Mouse (Mus musculus) T-helper 2 cell (primary cell): ENCODE results near the gene Ufc1.

Experiments
- in situ Hi-C: fragments of 300-600 bp; cut with MboI, MseI; formaldehyde crosslinking; loops from one replicate; pipeline ENCODE4 v1.15.1; 2025; ENCODE audit warnings: high pct_unique_total_duplicates

The Ufc1 gene

DNA sequence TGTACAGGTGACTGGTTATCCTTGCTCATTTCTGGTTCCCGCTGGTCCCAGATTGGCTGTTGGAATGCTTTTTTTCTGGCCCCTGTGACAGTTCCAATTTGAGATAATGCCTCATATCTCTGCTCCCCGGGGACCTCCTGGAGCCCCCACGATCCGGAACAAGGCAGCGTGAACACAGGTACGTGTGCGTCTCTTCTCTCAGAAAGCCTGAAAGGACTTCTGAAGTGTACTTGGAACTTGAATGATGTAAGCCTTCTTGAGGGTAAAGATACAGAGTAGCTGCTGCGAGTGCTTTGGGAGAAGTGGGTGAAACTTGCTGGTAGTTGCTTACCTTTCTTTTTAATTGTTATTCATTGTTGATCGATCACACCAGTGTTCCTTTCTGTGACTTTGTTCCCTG, 23.6 kb downstream of the Ufc1 start:
- in situ Hi-C loops, result no loop called here

DNA sequence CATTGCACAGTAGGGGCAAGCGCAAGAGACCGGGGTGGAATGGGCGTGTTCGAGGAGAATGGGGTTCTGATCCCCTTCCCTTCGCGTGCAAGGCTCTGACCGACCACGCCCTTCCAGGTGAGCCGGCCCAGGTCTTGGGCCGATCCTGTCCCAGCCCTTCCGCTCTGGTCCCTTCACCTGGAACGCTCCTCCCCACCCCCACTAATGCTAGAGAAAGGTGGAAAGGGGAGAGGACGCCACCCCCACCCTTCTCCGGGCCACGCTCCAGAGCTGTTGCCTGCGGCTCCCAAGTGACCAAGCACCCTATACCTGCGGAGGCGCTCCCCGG, 24.3 kb downstream of the Ufc1 start:
- in situ Hi-C loops, result no loop called here

DNA sequence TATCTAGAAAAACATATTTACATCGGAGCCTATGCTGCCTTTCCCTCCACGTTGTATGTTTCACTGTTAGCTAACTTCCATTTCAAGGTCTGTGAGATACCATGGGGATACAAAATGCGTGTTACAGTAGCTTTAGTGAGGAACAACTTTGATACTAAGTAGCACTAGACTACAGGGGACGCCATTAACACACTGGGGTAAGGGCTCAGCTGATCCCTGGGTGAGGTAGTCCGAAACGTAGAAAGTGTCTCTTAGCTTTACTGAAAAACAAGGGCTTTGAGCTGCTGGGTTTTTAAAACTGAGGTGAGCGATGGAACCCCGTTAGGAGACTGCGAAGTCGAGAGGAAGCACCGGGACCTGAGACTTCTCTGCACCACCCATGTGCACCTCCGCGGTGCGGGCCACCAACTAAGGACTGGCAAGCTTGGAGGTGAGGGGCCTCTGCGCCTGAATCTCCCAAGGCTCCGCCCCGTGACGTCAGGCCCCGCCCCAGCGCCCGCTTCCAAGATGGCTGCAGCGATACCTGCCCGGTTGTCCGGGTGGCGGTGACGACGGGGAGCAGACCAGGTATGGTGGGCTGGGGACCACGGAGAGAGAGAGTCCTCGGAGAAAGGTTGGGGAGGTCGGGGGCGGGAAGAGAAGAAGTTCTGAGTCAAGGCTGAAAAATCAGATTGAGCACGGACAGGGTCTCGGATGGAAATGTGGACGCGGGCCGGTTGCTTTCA, 24.8 kb downstream of the Ufc1 start, which contains the start of gene B4galt3:
TSS of gene B4galt3 (plus strand) at position 481 of the 725 bp plus-strand sequence.
- in situ Hi-C loops, result no loop called here

- in situ Hi-C loops, result no loop called here
These were observed 26.5 kb downstream of the Ufc1 start for GRCm38 (mm10) chr1:171268341-171268740.

DNA sequence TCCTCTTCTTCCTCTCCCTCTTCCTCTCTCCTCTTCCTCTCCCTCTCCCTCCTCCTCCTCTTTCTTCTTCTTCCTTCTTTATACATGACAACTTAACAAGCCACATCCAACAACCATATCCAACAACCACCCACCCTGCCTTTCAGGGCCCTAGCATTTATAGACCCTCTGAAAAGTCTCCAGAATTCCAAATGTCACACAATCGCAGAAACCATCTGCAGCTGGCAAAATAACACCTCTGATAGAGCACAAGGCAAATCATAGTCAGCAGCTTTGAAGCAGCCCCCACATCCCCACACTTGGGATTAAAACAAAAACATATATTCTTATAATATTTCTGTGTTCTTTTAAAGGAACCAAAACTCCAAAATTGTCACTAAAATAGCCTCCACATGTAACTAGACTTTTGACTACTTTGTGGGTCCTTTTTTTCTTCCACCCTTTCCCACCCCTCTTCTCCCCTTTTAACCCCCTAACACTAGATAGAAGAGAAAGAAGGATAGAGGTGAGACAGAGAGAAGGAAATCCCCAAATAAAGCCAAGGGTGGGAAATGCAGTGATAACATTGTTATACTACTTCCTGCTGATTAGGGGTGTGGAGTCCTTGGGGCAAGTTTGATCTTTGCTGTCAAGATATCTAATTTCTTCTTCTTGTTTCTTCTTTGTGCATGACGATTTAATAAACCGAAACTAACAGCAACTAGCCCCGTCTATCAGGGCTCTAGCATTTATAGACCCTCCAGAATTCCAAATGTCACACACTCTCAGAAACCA, 28.7 kb downstream of the Ufc1 start:
- in situ Hi-C loops, result no loop called here

DNA sequence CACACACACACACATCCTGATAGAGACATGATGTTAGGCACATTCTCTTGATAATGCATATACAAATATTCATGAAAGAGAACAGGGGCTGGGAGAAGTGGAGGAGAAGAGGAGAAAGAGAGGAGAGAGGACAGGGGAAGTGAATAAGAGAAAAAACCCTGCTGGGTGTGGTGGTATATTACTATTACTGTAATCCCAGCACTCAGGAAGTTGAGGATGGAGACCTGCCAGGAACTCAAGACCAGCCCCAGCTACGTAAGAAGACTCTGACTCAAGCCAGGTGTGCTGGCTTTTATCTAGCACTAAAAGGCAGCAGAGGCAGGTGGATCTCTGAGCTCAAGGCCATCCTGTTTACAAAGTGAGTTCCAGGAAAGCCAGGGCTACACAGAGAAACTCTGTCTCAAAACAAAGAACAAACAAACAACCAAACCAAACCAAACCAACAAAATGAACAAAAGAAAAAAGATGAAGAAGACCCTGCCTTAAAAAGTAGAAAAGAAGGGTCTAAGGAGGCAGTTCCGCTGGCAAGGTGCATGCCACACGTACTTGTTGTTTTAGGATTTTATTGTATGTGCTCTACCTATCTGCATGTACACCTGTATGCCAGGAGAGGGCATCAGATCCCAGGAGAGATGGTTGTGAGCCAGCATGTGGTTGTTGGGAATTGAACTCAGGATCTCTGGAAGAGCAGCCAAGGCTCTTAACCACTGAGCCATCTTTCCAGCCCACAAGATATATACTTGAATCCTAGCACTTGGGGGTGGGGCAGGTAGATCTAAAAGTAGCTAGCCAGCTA, 31.0 kb downstream of the Ufc1 start:
- in situ Hi-C loops, result no loop called here

GRCm38 (mm10) chr1:171263185-171263611, 31.6 kb downstream of the Ufc1 start:
- in situ Hi-C loops, result no loop called here

- in situ Hi-C loops, result no loop called here
These were observed 32.2 kb downstream of the Ufc1 start for GRCm38 (mm10) chr1:171262594-171263130.

DNA sequence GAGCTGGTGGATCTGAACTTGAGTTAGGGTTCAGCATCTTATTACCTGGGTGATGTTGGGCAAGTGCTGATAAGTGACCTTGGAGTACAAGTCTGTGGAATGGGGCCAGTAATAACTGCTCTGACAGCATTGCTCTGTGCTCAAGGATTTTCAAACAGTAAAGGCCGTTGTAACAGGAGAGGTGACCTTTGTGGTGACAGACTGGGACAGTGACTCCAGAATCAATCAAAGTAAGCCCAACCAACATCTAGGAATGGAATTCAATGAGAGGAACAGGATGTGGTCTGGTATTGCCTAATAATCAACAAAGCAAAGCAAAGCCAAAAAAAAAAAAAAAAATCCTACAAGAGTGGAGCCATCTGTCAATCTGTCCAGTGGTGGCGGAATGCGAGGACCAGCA, 34.5 kb downstream of the Ufc1 start:
- in situ Hi-C loops, result no loop called here

- in situ Hi-C loops, result no loop called here
These were observed 35.9 kb downstream of the Ufc1 start for GRCm38 (mm10) chr1:171258921-171259320.

DNA sequence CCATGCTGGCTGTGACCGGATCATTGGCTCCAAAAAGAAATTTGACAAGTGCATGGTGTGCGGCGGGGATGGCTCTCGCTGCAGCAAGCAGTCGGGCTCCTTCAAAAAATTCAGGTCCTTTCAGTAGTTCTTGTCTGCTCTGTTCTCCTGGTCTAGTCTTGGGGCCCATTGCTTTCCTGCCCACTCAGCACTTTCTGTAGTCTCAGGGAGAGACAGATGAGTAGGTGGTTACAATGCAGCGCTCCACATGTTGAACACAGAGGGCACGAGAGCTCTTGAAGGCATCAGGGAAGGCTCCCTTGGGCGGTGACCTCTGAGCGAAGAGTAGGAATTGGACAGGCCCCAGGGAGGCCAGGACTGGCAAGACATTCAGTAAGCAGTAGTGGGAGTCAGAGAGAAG, 37.0 kb downstream of the Ufc1 start:
- in situ Hi-C loops, result no loop called here

GRCm38 (mm10) chr1:171256937-171257548, 37.8 kb downstream of the Ufc1 start:
- in situ Hi-C loops, result no loop called here

GRCm38 (mm10) chr1:171256095-171256818, 38.6 kb downstream of the Ufc1 start:
- in situ Hi-C loops, result no loop called here

DNA sequence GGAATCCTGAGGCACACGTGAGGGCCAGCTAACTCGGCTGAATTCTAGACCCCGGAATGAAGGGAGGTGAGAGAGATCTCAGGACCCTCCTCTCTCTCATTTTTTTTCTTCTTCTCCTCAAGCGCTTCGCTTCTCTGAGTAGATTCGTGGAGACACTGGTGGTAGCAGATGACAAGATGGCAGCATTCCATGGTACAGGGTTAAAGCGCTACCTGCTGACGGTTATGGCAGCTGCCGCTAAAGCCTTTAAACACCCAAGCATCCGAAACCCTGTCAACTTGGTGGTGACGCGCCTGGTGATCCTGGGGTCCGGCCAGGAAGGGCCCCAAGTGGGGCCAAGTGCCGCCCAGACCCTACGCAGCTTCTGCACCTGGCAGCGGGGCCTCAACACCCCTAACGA, 42.4 kb downstream of the Ufc1 start:
- in situ Hi-C loops, result loop anchor here (5.0 kb wide), 1 partner anchor 135 kb away; no protein-coding TSS in a partner anchor

- in situ Hi-C loops, result loop anchor here (5.0 kb wide), 1 partner anchor 134 kb away; no protein-coding TSS in a partner anchor
These were observed 43.1 kb downstream of the Ufc1 start for GRCm38 (mm10) chr1:171251594-171252324.

DNA sequence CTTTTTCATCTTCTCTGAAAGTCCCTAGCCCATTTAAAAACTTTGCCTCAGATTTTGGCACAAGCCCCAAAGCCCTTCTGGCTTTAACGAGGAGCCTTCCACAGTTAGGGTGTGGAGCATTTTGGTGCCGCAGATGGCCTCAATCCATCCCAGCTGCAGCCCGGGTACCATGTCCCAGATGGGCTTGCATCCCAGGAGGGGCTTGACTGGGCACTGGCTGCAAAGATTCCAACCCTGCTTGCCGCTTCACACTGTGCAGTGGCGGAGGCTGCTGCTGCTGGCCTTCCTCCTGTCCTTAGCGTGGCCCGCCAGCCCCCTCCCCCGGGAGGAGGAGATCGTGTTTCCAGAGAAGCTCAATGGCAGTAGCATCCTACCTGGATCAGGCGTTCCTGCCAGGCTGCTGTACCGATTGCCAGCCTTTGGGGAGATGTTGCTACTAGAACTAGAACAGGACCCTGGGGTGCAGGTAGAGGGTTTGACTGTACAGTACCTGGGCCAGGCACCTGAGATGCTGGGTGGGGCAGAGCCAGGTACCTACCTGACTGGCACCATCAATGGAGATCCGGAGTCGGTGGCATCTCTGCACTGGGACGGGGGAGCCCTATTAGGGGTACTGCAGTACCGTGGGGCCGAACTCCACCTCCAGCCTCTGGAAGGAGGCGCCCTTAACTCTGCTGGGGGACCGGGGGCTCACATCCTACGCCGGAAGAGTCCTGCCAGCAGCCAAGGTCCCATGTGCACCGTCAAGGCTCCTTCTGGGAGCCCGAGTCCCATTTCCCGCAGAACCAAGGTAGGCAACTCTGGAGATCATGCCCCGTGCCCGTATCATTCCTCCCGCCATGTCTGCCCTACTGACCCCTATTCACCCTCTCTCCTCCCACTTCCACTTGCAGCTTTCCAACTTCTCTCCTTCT, 43.9 kb downstream of the Ufc1 start, which contains the start of gene Ndufs2:
TSS of gene Ndufs2 (minus strand) at position 709 of the 914 bp plus-strand sequence.
- in situ Hi-C loops, result loop anchor here (5.0 kb wide), 1 partner anchor 134 kb away; no protein-coding TSS in a partner anchor

DNA sequence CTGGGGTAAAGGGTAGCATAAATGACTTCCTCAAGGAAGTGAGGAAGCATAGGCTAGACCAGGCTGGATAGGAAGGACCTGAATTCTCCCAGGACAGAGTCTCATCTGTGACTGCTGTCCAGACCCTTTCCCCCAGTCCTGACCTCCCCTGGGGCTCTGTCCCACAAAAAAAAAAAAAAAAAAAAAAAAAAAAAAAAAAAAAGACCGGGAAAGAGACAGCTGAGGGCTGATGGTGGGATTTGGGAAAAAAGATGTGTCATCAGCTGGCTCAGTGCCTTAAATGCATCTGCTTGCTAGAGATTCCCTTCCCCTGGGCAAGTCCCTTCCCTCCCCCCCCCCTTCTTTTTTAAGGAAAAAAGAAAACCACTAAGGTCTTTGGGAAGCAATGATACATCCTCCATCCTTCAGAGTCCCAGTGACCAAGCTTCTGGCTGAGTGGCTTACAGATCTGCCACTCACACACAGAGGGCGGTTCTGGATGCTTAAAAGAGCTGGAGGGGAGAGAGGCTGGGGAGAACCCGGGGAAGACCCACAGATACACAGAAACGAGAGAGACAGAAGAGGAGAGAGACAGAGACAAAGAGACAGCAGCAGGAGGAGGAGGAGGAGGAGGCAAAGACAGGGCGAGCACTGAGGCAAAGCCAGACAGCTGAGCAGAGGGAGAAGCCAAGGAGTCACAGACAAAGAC, 44.8 kb downstream of the Ufc1 start, which contains the start of gene Adamts4:
TSS of gene Adamts4 (plus strand) at position 509 of the 688 bp plus-strand sequence.
- in situ Hi-C loops, result loop anchor here (5.0 kb wide), 1 partner anchor 133 kb away; no protein-coding TSS in a partner anchor
